Mouse (Mus musculus): ENCODE results near the gene Cpa5. TPM values are rescaled to one million over a fixed set of nuclear protein-coding genes. Genes with fewer than 3 reads are reported as not detected.

Cpa5 gene
- not detected for polyA plus RNA-seq (2015; fragmentation: Illumina TruSeq; extraction: RNeasy Lipid Tissue Mini Kit (QIAGEN cat#74804); ENCODE audit: insufficient read depth, low read depth, low replicate concordance)

DNA sequence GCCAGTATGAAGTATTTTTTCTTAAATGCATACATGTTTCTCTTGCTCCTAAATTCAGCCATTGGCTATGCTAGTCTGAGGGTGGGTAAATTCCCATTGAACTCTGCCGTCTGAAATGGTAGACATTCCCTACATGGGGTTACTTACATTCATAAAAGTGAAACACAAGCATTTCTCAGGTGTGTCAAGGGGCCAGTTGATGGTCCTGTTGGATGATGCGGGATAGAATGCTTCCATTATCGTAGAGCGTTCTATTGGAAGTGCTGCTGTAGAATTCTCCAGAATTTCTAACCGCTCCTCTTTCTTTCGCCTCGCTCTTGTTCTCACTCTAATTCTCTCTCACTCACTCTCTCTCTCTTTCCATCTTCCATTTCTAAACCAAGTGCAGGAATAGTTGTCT is at the start of gene Cpa5:
Gene Cpa5, plus strand, starts transcription at position 301 of the 400 bp plus-strand sequence.

DNA sequence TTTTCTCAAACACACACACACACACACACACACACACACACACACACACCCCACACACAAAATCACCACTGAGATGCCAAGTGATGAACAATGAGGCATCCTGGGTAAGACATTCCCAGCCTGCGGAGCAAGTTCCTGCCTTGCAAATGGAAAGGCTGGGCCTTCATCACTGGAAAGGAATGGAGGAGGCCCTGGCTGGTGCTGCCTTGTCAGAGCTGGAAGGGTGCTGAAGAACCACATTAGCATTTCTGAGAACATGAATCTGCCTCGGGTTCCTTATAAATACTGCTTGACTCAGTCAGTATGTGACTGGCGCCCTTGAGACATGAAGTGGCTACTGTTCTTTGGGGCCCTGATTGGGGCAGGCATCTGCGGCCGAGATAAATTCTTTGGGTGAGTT is 42.7 kb upstream of the Cpa5 start, which contains the start of gene Cpa4:
Gene Cpa4, plus strand, starts transcription at position 301 of the 400 bp plus-strand sequence.

DNA sequence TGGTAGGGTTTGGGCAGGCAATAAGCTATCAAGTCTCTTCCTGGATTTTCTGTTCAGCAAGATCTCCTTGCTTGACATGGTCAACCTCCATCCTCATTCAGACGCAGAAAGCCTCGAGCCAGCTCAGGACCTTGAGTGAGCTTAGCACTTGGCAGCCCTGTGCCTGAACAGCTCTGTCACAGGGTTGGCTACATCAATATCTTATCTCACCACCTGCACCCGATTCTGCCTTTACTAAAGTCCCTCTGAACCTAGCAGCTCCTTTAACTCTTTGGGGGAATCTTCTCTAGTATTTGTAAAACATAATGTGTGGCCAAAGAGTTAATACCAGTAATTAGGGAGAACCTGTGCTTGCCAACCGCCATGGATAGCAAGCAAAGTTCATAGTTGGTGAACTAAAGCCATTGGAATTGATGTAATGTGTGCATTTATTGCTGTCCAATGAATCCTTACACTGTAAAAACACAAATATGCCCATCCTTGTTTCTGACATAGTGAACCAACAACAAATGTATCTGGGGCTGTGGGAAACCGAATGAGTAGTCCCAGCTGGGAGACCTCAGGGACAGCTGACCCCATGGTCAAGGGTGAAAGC is 28.0 kb downstream of the Cpa5 start, which contains the start of gene Cpa1:
Gene Cpa1, plus strand, starts transcription at position 545 of the 595 bp plus-strand sequence.

Other genes starting within 250 kb of the Cpa5 start
- gene Zc3hc1, start 220.0 kb upstream of the Cpa5 start, polyA plus RNA-seq (2015; fragmentation: Illumina TruSeq; extraction: RNeasy Lipid Tissue Mini Kit (QIAGEN cat#74804); ENCODE audit: insufficient read depth, low read depth, low replicate concordance), result 4.4 TPM
- 9.6 TPM for gene Klhdc10, start 209.1 kb upstream of the Cpa5 start, polyA plus RNA-seq (2015; fragmentation: Illumina TruSeq; extraction: RNeasy Lipid Tissue Mini Kit (QIAGEN cat#74804); ENCODE audit: insufficient read depth, low read depth, low replicate concordance)
- gene Tmem209, start 101.2 kb upstream of the Cpa5 start, polyA plus RNA-seq (2015; fragmentation: Illumina TruSeq; extraction: RNeasy Lipid Tissue Mini Kit (QIAGEN cat#74804); ENCODE audit: insufficient read depth, low read depth, low replicate concordance), result 2.9 TPM
- not detected for gene Ssmem1, start 101.2 kb upstream of the Cpa5 start, polyA plus RNA-seq (2015; fragmentation: Illumina TruSeq; extraction: RNeasy Lipid Tissue Mini Kit (QIAGEN cat#74804); ENCODE audit: insufficient read depth, low read depth, low replicate concordance)
- 4,945 TPM for gene Cpa2, start 69.4 kb upstream of the Cpa5 start, polyA plus RNA-seq (2015; fragmentation: Illumina TruSeq; extraction: RNeasy Lipid Tissue Mini Kit (QIAGEN cat#74804); ENCODE audit: insufficient read depth, low read depth, low replicate concordance)
- not detected for gene Cpa4, start 42.6 kb upstream of the Cpa5 start, polyA plus RNA-seq (2015; fragmentation: Illumina TruSeq; extraction: RNeasy Lipid Tissue Mini Kit (QIAGEN cat#74804); ENCODE audit: insufficient read depth, low read depth, low replicate concordance)
- 22,942 TPM for gene Cpa1, start 28.2 kb downstream of the Cpa5 start, polyA plus RNA-seq (2015; fragmentation: Illumina TruSeq; extraction: RNeasy Lipid Tissue Mini Kit (QIAGEN cat#74804); ENCODE audit: insufficient read depth, low read depth, low replicate concordance)
- gene Cep41, start 82.7 kb downstream of the Cpa5 start, polyA plus RNA-seq (2015; fragmentation: Illumina TruSeq; extraction: RNeasy Lipid Tissue Mini Kit (QIAGEN cat#74804); ENCODE audit: insufficient read depth, low read depth, low replicate concordance), result 2.1 TPM
- gene Mest, start 112.5 kb downstream of the Cpa5 start, polyA plus RNA-seq (2015; fragmentation: Illumina TruSeq; extraction: RNeasy Lipid Tissue Mini Kit (QIAGEN cat#74804); ENCODE audit: insufficient read depth, low read depth, low replicate concordance), result 6.2 TPM